Mouse (Mus musculus): ENCODE results near the gene Aldh3a1.

Aldh3a1 gene

GRCm38 (mm10) chr11:61197935-61198334 lies 9.4 kb upstream of the Aldh3a1 start:
- DNase-seq: no peak

GRCm38 (mm10) chr11:61199620-61200362 lies 7.5 kb upstream of the Aldh3a1 start:
- DNase-seq: no peak

- DNase-seq: no peak
These were observed 5.2 kb upstream of the Aldh3a1 start for GRCm38 (mm10) chr11:61202186-61202585.

GRCm38 (mm10) chr11:61202810-61203209 lies 4.5 kb upstream of the Aldh3a1 start:
- DNase-seq: no peak

GRCm38 (mm10) chr11:61205167-61205950 lies 2.0 kb upstream of the Aldh3a1 start:
- no peak for DNase-seq

GRCm38 (mm10) chr11:61206136-61206535 lies 1.2 kb upstream of the Aldh3a1 start:
- DNase-seq: no peak

GRCm38 (mm10) chr11:61208316-61208715 lies 979 bp downstream of the Aldh3a1 start:
- DNase-seq: no peak

GRCm38 (mm10) chr11:61212102-61212501 lies 4.8 kb downstream of the Aldh3a1 start:
- DNase-seq: no peak

GRCm38 (mm10) chr11:61215936-61216335 lies 8.6 kb downstream of the Aldh3a1 start:
- DNase-seq: no peak

GRCm38 (mm10) chr11:61220156-61220881 lies 13.0 kb downstream of the Aldh3a1 start:
- DNase-seq: no peak

GRCm38 (mm10) chr11:61222007-61222406 lies 14.7 kb downstream of the Aldh3a1 start:
- no peak for DNase-seq

GRCm38 (mm10) chr11:61222971-61223745 lies 15.8 kb downstream of the Aldh3a1 start:
- DNase-seq: no peak

- DNase-seq: no peak
These were observed 17.0 kb downstream of the Aldh3a1 start for GRCm38 (mm10) chr11:61224234-61224744.

- no peak for DNase-seq
These were observed 17.6 kb downstream of the Aldh3a1 start for GRCm38 (mm10) chr11:61224907-61225306.

GRCm38 (mm10) chr11:61225511-61225910 lies 18.2 kb downstream of the Aldh3a1 start:
- DNase-seq: no peak

GRCm38 (mm10) chr11:61225941-61226412 lies 18.6 kb downstream of the Aldh3a1 start:
- DNase-seq: no peak

GRCm38 (mm10) chr11:61227816-61228215 lies 20.5 kb downstream of the Aldh3a1 start:
- no peak for DNase-seq

GRCm38 (mm10) chr11:61228406-61228805 lies 21.1 kb downstream of the Aldh3a1 start:
- DNase-seq: no peak

- peak in 1 of 2 experiments; percentile 16 for DNase-seq
These were observed 24.0 kb downstream of the Aldh3a1 start for GRCm38 (mm10) chr11:61231329-61231728.

GRCm38 (mm10) chr11:61234174-61234573 lies 26.8 kb downstream of the Aldh3a1 start:
- DNase-seq: no peak

- no peak for DNase-seq
These were observed 28.7 kb downstream of the Aldh3a1 start for GRCm38 (mm10) chr11:61236015-61236414.

- no peak for DNase-seq
These were observed 37.1 kb downstream of the Aldh3a1 start for GRCm38 (mm10) chr11:61244406-61244805.

Data from thymus, adult 18-20 months (tissue).